Mouse (Mus musculus) embryonic facial prominence, embryonic 10.5 days (tissue): ENCODE measurements around the gene Atg10. TPM values are rescaled to one million over a fixed set of nuclear protein-coding genes. Genes with fewer than 3 reads are reported as not detected.
A peak's percentile ranks its signal among the peaks of the same experiment; 100 is the strongest.
"Not testable (repeated sequence)": the region's sequence is repeated elsewhere in the genome, so short reads cannot be mapped to it uniquely, and the experiment has no call there.

Experiments used
- DNase-seq: peaks from one replicate; pipeline ENCODE4 v3.0.0-alpha.2; 2017; ENCODE audit warnings: low spot score
- H3K27ac ChIP-seq: fragments of 300-500 bp; sonication (generic); replicated peaks from 2 replicates; pipeline ENCODE4 v1.5.1; 2016; ENCODE audit warnings: mild to moderate bottlenecking
- H3K27me3 ChIP-seq: fragments of 300-500 bp; sonication (generic); replicated peaks from 2 replicates; pipeline ENCODE4 v1.6.1; 2016; ENCODE audit warnings: low read depth, mild to moderate bottlenecking; ENCODE audit not compliant: poor library complexity, severe bottlenecking
- H3K36me3 ChIP-seq: fragments of 300-500 bp; sonication (generic); replicated peaks from 2 replicates; pipeline ENCODE4 v1.6.1; 2016; ENCODE audit warnings: mild to moderate bottlenecking, moderate library complexity
- H3K4me1 ChIP-seq: fragments of 300-500 bp; sonication (generic); 2 replicates; pipeline ENCODE4 v1.6.1; 2016
- H3K4me3 ChIP-seq: fragments of 300-500 bp; sonication (generic); 2 replicates; pipeline ENCODE4 v1.5.1; 2016; ENCODE audit warnings: mild to moderate bottlenecking, moderate library complexity
- H3K9me3 ChIP-seq: fragments of 300-500 bp; sonication (generic); 2 replicates; pipeline ENCODE4 v1.6.1; 2016; ENCODE audit warnings: mild to moderate bottlenecking
- WGBS: fragments of 180-500 bp; shearing (Covaris S2); methylation state at CpG from one replicate; pipeline ENCODE4 v1.1.7; 2016; 5-methylcytosine and 5-hydroxymethylcytosine counted together
- polyA plus RNA-seq: library from polyadenylated mRNA; unstranded; fragments of >200 nt; fragmentation: Nextera tagmentation; extraction: Ambion mirVana; gene quantifications from 2 replicates; pipeline ENCODE4 v1.2.1, GENCODE M21; 2016

Atg10 gene
- 9.2 and 10.5 TPM in 2 replicates for polyA plus RNA-seq

GRCm38 (mm10) chr13:91223587-91224437 is at the start of gene Atg10:
Gene Atg10, minus strand, starts transcription at chr13:91223968.
- H3K36me3 ChIP-seq: no peaks in the 10 kb centered on the region
- no peaks in the 10 kb centered on the region for H3K9me3 ChIP-seq
- no peaks in the 10 kb centered on the region for H3K27me3 ChIP-seq
- WGBS: 2% methylated on average over 55 of the region's 55 CpGs
- peaks cover 15% of the 10 kb centered on the region for H3K4me1 ChIP-seq
- peak; percentile 96 for DNase-seq
- H3K4me3 ChIP-seq: peak within 1 kb of the TSS; percentile 66
- peak within 1 kb of the TSS; percentile 97 for H3K27ac ChIP-seq

DNA sequence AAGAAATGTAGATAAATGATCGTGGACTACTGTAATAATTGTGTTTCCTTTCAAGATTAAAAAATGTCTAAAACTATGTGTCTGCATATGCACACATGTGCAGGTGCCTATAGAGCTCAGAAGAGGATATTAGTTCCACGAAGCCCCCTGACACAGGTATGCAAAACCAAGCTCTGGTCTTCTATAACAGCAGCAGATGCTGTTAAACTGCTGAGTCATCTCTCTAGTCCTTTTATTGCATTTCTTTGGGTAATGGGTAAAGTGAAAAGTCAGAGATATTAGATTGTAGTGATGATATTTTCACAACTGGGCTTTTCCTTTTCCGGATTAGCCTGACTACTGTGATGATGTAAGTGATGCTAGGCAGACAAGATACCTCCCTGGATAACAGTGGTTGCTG is 28.6 kb upstream of the Atg10 start:
- H3K4me1 ChIP-seq: no peaks in the 10 kb centered on the region
- 88% methylated on average over 3 of the region's 3 CpGs for WGBS
- no peak overlapping the region for H3K4me3 ChIP-seq
- no peak overlapping the region for H3K27ac ChIP-seq
- H3K9me3 ChIP-seq: no peaks in the 10 kb centered on the region
- no peaks in the 10 kb centered on the region for H3K36me3 ChIP-seq
- DNase-seq: no peak
- H3K27me3 ChIP-seq: no peaks in the 10 kb centered on the region

GRCm38 (mm10) chr13:91251636-91252035 is 27.9 kb upstream of the Atg10 start:
- Histone ChIP-seq H3K27me3 (no peaks in the 10 kb centered on the region), H3K4me3 (no peak overlapping the region), H3K9me3 (no peaks in the 10 kb centered on the region), H3K4me1 (no peaks in the 10 kb centered on the region), H3K27ac (no peak overlapping the region), H3K36me3 (no peaks in the 10 kb centered on the region)
- 77% methylated on average over 1 of the region's 1 CpGs for WGBS
- no peak for DNase-seq

DNA sequence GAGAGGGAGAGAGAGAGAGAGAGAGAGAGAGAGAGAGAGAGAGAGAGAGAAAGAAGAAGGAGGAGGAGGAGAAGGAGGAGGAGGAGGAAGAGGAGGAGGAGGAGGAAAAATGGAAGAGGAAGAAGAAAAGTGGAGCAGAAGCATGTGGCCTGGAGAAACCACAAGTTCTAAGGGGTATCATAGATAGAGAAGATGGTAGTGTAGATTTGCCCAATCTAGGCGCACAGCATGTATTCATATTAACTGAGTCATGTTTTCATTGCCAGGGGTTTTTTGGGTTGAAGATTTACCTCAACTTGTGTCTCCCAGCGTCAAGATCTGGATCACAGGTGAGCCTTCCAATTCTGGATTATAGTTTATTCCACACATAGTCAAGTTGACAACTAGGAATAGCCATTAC is 26.3 kb upstream of the Atg10 start:
- WGBS: 82% methylated on average over 2 of the region's 2 CpGs

DNA sequence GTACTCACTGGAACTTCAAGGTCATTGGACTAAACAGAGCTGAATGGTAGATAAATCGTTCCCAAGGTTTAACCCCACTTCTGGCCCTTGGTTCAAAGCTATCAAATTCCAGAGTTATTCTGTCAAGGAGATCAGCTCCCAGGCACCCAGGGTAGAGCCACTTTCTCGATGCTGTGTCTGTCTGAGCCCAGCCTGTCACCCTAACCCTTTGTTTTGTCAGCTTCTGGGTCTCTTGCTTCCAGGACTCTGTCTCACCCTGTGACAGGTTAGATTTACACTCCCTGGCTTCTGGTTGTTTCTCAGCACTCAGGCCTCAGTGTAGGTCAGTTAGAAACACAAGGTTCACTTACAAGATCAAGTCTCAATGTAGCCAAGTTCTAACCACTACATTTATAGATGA is 22.7 kb upstream of the Atg10 start:
- Histone ChIP-seq H3K4me3 (no peak overlapping the region), H3K9me3 (no peaks in the 10 kb centered on the region), H3K27me3 (no peaks in the 10 kb centered on the region), H3K4me1 (no peaks in the 10 kb centered on the region), H3K27ac (no peak overlapping the region), H3K36me3 (no peaks in the 10 kb centered on the region)
- 60% methylated on average over 2 of the region's 2 CpGs for WGBS
- no peak for DNase-seq

More for the DNA sequence above, 26.3 kb upstream of the Atg10 start:
- not testable (repeated sequence) for H3K4me1 ChIP-seq, H3K27ac ChIP-seq, H3K9me3 ChIP-seq, H3K4me3 ChIP-seq, H3K36me3 ChIP-seq, H3K27me3 ChIP-seq, DNase-seq

GRCm38 (mm10) chr13:91237976-91238375 is 14.2 kb upstream of the Atg10 start:
- WGBS: 73% methylated on average over 3 of the region's 3 CpGs
- DNase-seq: no peak
- Histone ChIP-seq H3K9me3 (no peaks in the 10 kb centered on the region), H3K4me3 (no peak overlapping the region), H3K27ac (no peak overlapping the region), H3K4me1 (no peaks in the 10 kb centered on the region), H3K27me3 (no peaks in the 10 kb centered on the region), H3K36me3 (no peaks in the 10 kb centered on the region)

- Histone ChIP-seq H3K27me3 (no peaks in the 10 kb centered on the region), H3K36me3 (no peaks in the 10 kb centered on the region), H3K4me1 (no peaks in the 10 kb centered on the region), H3K27ac (no peak overlapping the region), H3K9me3 (no peaks in the 10 kb centered on the region), H3K4me3 (no peak overlapping the region)
- DNase-seq: no peak
- WGBS: 81% methylated on average over 2 of the region's 2 CpGs
Measured at GRCm38 (mm10) chr13:91236884-91237283, 13.1 kb upstream of the Atg10 start.

GRCm38 (mm10) chr13:91224438-91224814 is 658 bp upstream of the Atg10 start:
- Histone ChIP-seq H3K4me3 (peak overlapping the region; percentile 66), H3K27me3 (no peaks in the 10 kb centered on the region), H3K27ac (peak overlapping the region; percentile 97), H3K9me3 (no peaks in the 10 kb centered on the region), H3K36me3 (no peaks in the 10 kb centered on the region), H3K4me1 (peaks cover 15% of the 10 kb centered on the region)
- no peak for DNase-seq
- 83% methylated on average over 2 of the region's 2 CpGs for WGBS

DNA sequence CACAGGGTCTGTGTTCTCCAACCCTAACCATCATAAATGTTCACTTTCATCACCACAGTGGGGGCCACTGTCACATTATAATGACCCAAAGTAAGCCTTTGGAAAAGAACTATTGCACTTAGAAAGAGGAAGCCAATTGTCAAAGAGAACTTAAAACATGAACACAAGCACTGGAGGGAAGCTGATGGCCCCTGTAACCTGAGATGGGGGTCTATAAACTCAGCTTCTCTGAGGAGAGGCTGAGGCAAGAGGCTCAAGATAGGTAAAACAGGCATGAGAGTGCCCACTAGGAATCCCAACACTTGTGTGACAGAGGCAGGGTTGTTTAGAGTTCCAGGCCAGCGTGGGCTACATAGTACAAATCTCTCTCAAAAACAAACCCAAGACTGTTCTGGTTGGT is 705 bp downstream of the Atg10 start:
- H3K4me1 ChIP-seq: peaks cover 15% of the 10 kb centered on the region
- peak; percentile 33 for DNase-seq
- H3K9me3 ChIP-seq: no peaks in the 10 kb centered on the region
- H3K4me3 ChIP-seq: peak overlapping the region; percentile 66
- peak overlapping the region; percentile 97 for H3K27ac ChIP-seq
- no peaks in the 10 kb centered on the region for H3K36me3 ChIP-seq
- H3K27me3 ChIP-seq: no peaks in the 10 kb centered on the region
- WGBS: 59% methylated on average over 1 of the region's 1 CpGs

DNA sequence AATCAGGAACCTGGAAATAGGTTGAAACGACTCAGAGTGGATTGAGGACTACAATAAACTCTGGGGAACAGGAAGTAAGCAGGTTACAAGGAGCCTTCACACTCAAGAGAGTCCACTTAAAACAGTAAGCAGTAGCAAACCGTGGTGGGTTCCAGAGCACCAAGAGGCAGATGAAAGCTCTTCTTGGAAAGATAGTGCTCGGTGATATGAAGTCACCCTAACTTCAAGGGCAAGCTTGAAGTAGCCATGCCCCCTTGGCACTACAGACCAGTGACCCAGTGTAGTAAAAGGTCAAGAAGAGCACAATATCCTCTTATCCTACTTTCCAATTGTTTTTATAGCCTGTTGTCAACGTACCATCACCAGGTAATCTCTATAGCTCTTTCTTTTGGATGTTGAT is 2.1 kb downstream of the Atg10 start:
- peaks cover 15% of the 10 kb centered on the region for H3K4me1 ChIP-seq
- H3K36me3 ChIP-seq: no peaks in the 10 kb centered on the region
- no peaks in the 10 kb centered on the region for H3K9me3 ChIP-seq
- no peak overlapping the region for H3K4me3 ChIP-seq
- DNase-seq: no peak
- H3K27me3 ChIP-seq: no peaks in the 10 kb centered on the region
- WGBS: 83% methylated on average over 4 of the region's 4 CpGs
- no peak overlapping the region for H3K27ac ChIP-seq

DNA sequence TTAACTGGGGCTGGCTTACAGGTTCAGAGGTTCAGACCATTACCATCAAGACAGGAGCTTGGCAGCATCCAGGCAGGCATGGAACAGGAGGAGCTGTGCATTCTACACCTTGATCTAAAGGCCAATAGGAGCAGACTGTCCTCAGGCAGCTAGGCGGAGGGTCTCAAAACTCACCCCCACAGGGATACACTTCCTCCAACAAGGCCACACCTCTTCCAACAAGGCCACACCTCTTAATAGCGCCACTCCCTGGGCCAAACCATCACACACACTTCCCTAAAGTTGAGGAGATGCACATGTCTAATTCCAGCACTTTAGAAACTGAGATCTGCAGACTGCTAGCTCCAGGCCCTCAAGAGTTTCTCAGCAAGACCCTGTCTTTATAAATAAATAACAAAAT is 6.1 kb downstream of the Atg10 start:
- H3K4me3 ChIP-seq: no peak overlapping the region
- DNase-seq: no peak
- H3K9me3 ChIP-seq: no peaks in the 10 kb centered on the region
- no peaks in the 10 kb centered on the region for H3K27me3 ChIP-seq
- H3K36me3 ChIP-seq: 0 out of 2 replicates have a peak, but pooled peaks cover 3% of the 10 kb centered on the region
- no peaks in the 10 kb centered on the region for H3K4me1 ChIP-seq
- H3K27ac ChIP-seq: no peak overlapping the region
- WGBS: 84% methylated on average over 2 of the region's 2 CpGs

DNA sequence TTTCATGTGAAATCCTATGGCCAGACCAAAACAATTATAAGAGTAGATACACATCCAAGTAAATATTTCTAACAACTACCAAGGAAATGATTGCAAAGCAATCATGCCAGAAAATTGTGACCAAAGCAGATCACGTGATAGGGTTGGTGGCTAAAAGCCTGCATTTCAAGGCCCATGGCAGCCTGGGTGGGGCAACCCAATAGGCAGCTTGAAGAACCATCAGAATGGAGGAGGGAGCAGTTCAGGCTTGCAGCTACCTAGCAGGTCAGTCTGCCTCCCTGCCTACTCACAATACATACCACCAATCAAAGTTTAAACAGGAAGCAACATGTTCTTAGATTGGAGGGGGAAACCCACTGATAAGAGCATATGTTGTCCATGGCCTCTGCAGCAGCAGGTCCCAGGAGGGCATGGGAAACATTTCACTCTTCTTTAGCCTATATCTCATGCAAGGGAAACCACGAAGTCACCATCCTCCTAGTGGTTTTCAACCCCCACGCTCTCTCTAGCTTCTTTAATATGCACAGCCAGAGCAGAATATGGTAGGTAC is 7.0 kb downstream of the Atg10 start:
- Histone ChIP-seq H3K36me3 (0 out of 2 replicates have a peak, but pooled peaks cover 3% of the 10 kb centered on the region), H3K9me3 (no peaks in the 10 kb centered on the region), H3K4me3 (no peak overlapping the region), H3K4me1 (no peaks in the 10 kb centered on the region), H3K27me3 (no peaks in the 10 kb centered on the region), H3K27ac (no peak overlapping the region)
- DNase-seq: no peak
- 83% methylated on average over 3 of the region's 3 CpGs for whole genome bisulfite sequencing

DNA sequence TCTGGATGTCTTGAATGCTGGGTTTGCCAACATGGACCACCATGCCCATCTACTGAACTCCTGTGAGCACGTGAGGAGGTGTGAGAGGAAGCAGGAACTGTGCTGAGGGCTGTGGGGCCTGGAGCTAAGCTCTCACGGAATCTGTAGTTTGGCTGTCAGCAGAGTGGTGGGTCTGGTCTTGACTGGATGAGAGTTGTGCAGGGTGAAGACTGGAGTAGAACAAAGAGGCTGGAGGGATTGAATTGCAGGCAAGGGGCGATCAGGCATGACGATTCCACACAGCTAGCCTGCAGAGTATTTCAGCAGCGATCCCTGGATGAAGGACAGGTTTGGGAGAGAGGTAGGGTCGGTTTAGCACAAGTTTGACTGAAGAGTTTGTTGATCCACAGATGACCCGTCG is 10.8 kb downstream of the Atg10 start:
- no peaks in the 10 kb centered on the region for H3K9me3 ChIP-seq
- 81% methylated on average over 8 of the region's 8 CpGs for WGBS
- no peak overlapping the region for H3K27ac ChIP-seq
- H3K36me3 ChIP-seq: 0 out of 2 replicates have a peak, but pooled peaks cover 3% of the 10 kb centered on the region
- H3K4me1 ChIP-seq: no peaks in the 10 kb centered on the region
- no peak for DNase-seq
- H3K27me3 ChIP-seq: no peaks in the 10 kb centered on the region
- H3K4me3 ChIP-seq: no peak overlapping the region
